19 mouse cellular contexts compared by ENCODE assay signal in genomic region chr1:37728053-37728452, GRCm38 (mm10). TPM values are rescaled to one million over a fixed set of nuclear protein-coding genes. Genes with fewer than 3 reads are reported as not detected.
DNase-seq lines count a peak whose midpoint lies in the region; TF ChIP-seq lines count a peak whose summit lies in the region.
"Had no signal": no experiment of that assay in that cellular context is flagged by ENCODE, and none has a peak within 500 bp of the region (broad histone marks: within the 10 kb centered on the region; RNA-seq: fewer than 3 reads in every experiment).

No protein-coding gene starts in this region.

- DNase-seq in layer of hippocampus, adult 2 months (ENCODE audit: low spot score in 2 of 2), result no peak
- no peak for DNase-seq in layer of hippocampus, adult 9-10 months (ENCODE audit: low spot score)
- peak; percentile 89 for DNase-seq in brain, adult 2 months (ENCODE audit: low read depth, low spot score)
- DNase-seq in left cerebral cortex, adult 18-20 months (ENCODE audit: low spot score in 2 of 2), result peak; percentile 63 to 68
- DNase-seq in right cerebral cortex, postnatal 14 days, result peak; percentile 45
- DNase-seq in thymus, postnatal 25 days, result no peak
- no peak for DNase-seq in kidney, adult 9 months
- DNase-seq: cerebellum, postnatal 10 days; gastrocnemius, postnatal 25 days; midbrain, embryonic 14.5 days; thymus, postnatal 4 days had no signal

- no peak overlapping the region for H3K4me3 ChIP-seq in layer of hippocampus, adult 2 months
- H3K4me3 ChIP-seq: forebrain, embryonic 10.5 days; heart, embryonic 15.5 days; hindbrain, embryonic 10.5 days; limb, embryonic 15.5 days; liver, embryonic 15.5 days; myocyte; neural tube, embryonic 15.5 days had no signal

- no peak for TF ChIP-seq CTCF in layer of hippocampus, adult 2 months (conservative IDR thresholded peaks at IDR 0.05)

- H3K27ac ChIP-seq in layer of hippocampus, adult 2 months, result peak overlapping the region; percentile 14; the same call in 1 of the 2 replicates
- H3K27ac ChIP-seq: forebrain, embryonic 10.5 days; heart, embryonic 15.5 days; hindbrain, embryonic 10.5 days; hindbrain, postnatal 0 days; limb, embryonic 15.5 days; liver, embryonic 15.5 days; neural tube, embryonic 15.5 days had no signal

RNA-seq across cellular contexts. Expression of gene 2010300C02Rik, which starts 8.2 kb away (rescaled TPM):
- 100 to 1,000 TPM; 399 to 415 TPM for total RNA-seq in layer of hippocampus, adult 2 months (2021)
- total RNA-seq in left cerebral cortex, adult 18-20 months (2021), result 100 to 1,000 TPM; 251 to 264 TPM

Comparison
In these comparisons a context has a peak if more than half of its experiments do, and no peak if none do; other contexts are left out.
1. DNase-seq: peak in brain, adult 2 months (single experiment), left cerebral cortex, adult 18-20 months (2 of 2) and right cerebral cortex, postnatal 14 days (single experiment); none in layer of hippocampus, adult 2 months (0 of 2), layer of hippocampus, adult 9-10 months (single experiment), thymus, postnatal 25 days (single experiment) and kidney, adult 9 months (single experiment).